Mouse (Mus musculus) heart, postnatal 4 days (tissue): Measurements from ENCODE around the gene Gm21319. TPM values are rescaled to one million over a fixed set of nuclear protein-coding genes. Genes with fewer than 3 reads are reported as not detected.
"Not testable (repeated sequence)": the region's sequence is repeated elsewhere in the genome, so short reads cannot be mapped to it uniquely, and the experiment has no call there.

Experiments used
- DNase-seq: peaks from one replicate; pipeline ENCODE4 v3.0.0; 2021
- total RNA-seq, 2 experiments: library from RNA; stranded (reverse); gene quantifications; 2 replicates each; pipeline ENCODE4 v1.2.3; 2021

Gm21319 gene
- not detected for total RNA-seq

DNA sequence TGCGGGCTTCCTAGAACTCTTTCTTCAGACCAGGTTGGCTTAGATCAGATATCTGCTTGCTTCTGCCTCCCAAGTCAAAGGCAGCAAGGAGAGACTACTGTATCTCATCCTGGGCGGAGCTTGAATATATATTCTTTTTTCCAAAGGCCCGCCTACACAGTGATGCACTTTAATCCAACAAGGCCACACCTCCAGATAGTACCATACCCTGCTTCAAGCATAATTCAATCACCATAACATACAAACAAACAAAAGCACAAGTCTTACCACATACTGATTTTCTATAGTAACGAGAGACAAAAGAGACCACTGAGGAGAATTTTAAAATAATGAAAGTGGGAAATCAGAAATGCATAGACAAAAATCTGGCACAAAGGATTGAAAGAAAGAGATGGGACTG lies at the start of gene Gm21319:
Gene Gm21319 (minus strand): TSS at position 101 of the 400 bp plus-strand sequence.
- not testable (repeated sequence) for DNase-seq

DNA sequence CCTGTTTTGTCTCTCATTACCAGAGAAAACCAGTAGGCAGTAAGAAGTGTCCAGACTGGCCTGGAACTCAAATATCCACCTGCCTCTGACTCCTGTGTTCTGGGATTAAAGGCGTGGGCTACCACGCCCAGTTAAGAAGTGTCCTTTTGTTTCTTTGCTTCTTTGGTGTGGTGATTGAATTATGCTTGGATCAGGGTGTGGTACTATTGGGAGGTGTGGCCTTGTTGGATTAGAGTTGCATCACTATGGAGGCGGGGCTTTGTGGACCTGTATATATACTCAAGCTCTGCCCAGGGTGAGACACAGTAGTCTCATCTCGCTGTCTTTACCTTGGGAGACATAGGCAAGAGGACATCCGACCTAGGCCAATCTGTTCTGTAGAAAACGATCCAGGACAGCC lies 40.7 kb upstream of the Gm21319 start, which contains the start of gene BB287469:
Gene BB287469 (plus strand): TSS at position 301 of the 400 bp plus-strand sequence.
- DNase-seq = not testable (repeated sequence)

DNA sequence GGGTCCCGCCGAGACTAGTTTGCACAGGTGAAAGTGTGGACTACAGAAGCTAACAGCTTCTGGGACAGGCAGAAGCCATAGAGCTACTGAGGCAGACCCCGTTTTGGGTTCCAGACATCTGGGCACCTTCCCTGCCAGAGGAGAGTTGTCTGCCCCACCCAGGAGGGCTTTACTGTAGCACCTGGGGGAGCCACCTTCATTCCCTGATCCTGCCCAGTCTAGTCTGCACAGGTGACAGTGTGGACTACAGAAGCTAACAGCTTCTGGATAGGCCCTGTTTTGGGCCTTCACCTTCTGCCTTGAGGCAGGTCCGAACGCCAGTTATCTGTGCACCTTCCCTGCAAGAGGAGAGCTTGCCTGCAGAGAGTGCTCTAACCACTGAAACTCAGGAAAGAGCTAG lies 22.4 kb upstream of the Gm21319 start:
- not testable (repeated sequence) for DNase-seq

- not testable (repeated sequence) for DNase-seq
Observed at GRCm38 (mm10) chr12:87795212-87795611, 19.7 kb upstream of the Gm21319 start, which contains the start of gene Gm21936. TSS of gene Gm21936 (plus strand) at chr12:87795512.

Other genes with a start within 250 kb of the Gm21319 start
- gene Oog1, start 173.1 kb downstream of the Gm21319 start, total RNA-seq = not detected
- not detected for gene Gm4027, start 156.9 kb downstream of the Gm21319 start, total RNA-seq
- gene Gm16381, start 131.1 kb downstream of the Gm21319 start, total RNA-seq = not detected
- gene Gm21936, start 19.8 kb upstream of the Gm21319 start, total RNA-seq = not detected
- gene BB287469, start 40.8 kb upstream of the Gm21319 start, total RNA-seq = not detected
- gene Gm2001, start 66.6 kb upstream of the Gm21319 start, total RNA-seq = not detected
- not detected for gene Gm2016, start 98.3 kb upstream of the Gm21319 start, total RNA-seq
- not detected for gene Gm2022, start 119.6 kb upstream of the Gm21319 start, total RNA-seq
- gene Gm2035, start 144.1 kb upstream of the Gm21319 start, total RNA-seq = not detected
- not detected for gene Gm2042, start 178.3 kb upstream of the Gm21319 start, total RNA-seq
- gene Gm2075, start 236.1 kb upstream of the Gm21319 start, total RNA-seq = not detected
- gene Gm6803, start 243.0 kb upstream of the Gm21319 start, total RNA-seq = not detected